Mouse (Mus musculus) heart, adult 2 months (tissue): ENCODE measurements around the gene Anxa8.

ENCODE experiments used
- CTCF ChIP-seq: fragments of 200-600 bp; IDR thresholded peaks from 2 replicates; pipeline ENCODE4 v1.8.1; 2022; ENCODE audit warnings: antibody characterized with exemption, mild to moderate bottlenecking, moderate library complexity
- EP300 ChIP-seq: fragments of 200-500 bp; IDR thresholded peaks from 2 replicates; pipeline ENCODE4 v1.6.1; 2011; ENCODE audit warnings: low read depth, low read length, control low read depth; ENCODE audit not compliant: insufficient read depth
- POLR2A ChIP-seq: fragments of 200-500 bp; IDR thresholded peaks from 2 replicates; pipeline ENCODE4 v1.6.1; 2011; ENCODE audit warnings: mild to moderate bottlenecking, low read depth, low read length, control low read depth; ENCODE audit not compliant: insufficient read depth

GRCm38 (mm10) chr14:34096161-34096560, 10.4 kb downstream of the Anxa8 start:
- TF ChIP-seq CTCF (no peak), POLR2A (no peak), EP300 (no peak)
